ENCODE assay signal across 9 mouse cellular contexts in the genomic region with DNA sequence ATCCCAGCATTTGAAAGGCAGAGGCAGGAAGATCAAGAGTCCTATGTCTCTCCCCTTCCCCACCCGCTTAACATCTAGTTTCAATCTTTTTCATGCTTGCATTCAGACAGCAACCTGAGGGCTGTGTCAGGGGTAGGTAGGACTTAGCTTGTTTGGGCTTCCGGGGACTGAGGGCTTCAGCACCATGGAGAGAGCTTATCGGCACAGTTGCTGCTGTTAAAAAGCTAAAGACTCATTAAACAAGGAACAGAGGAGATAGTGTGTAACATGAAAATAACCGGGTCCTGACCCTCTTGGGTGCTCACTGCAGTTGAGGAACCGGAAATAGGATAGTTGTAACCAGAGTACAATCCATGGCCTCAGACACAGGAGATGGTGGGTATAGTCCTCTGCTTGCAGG. TPM values are rescaled to one million over a fixed set of nuclear protein-coding genes. Genes with fewer than 3 reads are reported as not detected.
DNase-seq lines count a peak whose midpoint lies in the region; ATAC-seq lines count a peak whose summit lies in the region.
"Had no signal": no experiment of that assay in that cellular context is flagged by ENCODE, and none has a peak within 500 bp of the region (broad histone marks: within the 10 kb centered on the region; RNA-seq: fewer than 3 reads in every experiment).

No protein-coding gene starts in this region.

- no peak overlapping the region for H3K4me2 ChIP-seq in heart, embryonic 11.5 days
- H3K4me2 ChIP-seq in limb, embryonic 11.5 days (ENCODE audit: low read depth, severe bottlenecking): no peak overlapping the region
- H3K4me2 ChIP-seq: limb, embryonic 13.5 days had no signal

- peaks cover 5% of the 10 kb centered on the region; the same call in 1 of the 2 replicates for H3K4me1 ChIP-seq in heart, embryonic 11.5 days (ENCODE audit: control insufficient read depth, insufficient read depth, low read length)
- 0 out of 2 replicates have a peak, but pooled peaks cover 2% of the 10 kb centered on the region for H3K4me1 ChIP-seq in limb, embryonic 11.5 days (ENCODE audit: control insufficient read depth, insufficient read depth, low read length)

- 5% methylated on average over 5 of the region's 5 CpGs for WGBS in heart, embryonic 11.5 days (ENCODE audit: insufficient replicate concordance)
- 13% methylated on average over 5 of the region's 5 CpGs for WGBS in limb, embryonic 11.5 days

- no peak overlapping the region for H3K4me3 ChIP-seq in heart, embryonic 11.5 days (ENCODE audit: low read depth, low read length)
- H3K4me3 ChIP-seq in limb, embryonic 11.5 days (ENCODE audit: low read depth, low read length): no peak overlapping the region
- H3K4me3 ChIP-seq: limb, embryonic 13.5 days had no signal

- no peaks in the 10 kb centered on the region for H3K36me3 ChIP-seq in heart, embryonic 11.5 days (ENCODE audit: control insufficient read depth, insufficient read depth, low read length)
- H3K36me3 ChIP-seq in limb, embryonic 11.5 days (ENCODE audit: control insufficient read depth, insufficient read depth, low read length): no peaks in the 10 kb centered on the region
- H3K36me3 ChIP-seq: limb, embryonic 13.5 days had no signal

- H3K9me3 ChIP-seq in heart, embryonic 11.5 days (replicated peaks; ENCODE audit: control insufficient read depth, low read length): no peaks in the 10 kb centered on the region
- H3K9me3 ChIP-seq in limb, embryonic 11.5 days (ENCODE audit: control insufficient read depth, low read length): no peaks in the 10 kb centered on the region
- H3K9me3 ChIP-seq: limb, embryonic 13.5 days had no signal

- no peak overlapping the region for H3K27ac ChIP-seq in heart, embryonic 11.5 days (ENCODE audit: low read depth, low read length)
- H3K27ac ChIP-seq in limb, embryonic 11.5 days (replicated peaks; ENCODE audit: low read depth, low read length): no peak overlapping the region
- H3K27ac ChIP-seq: limb, embryonic 13.5 days had no signal

- peaks cover 37% of the 10 kb centered on the region for H3K27me3 ChIP-seq in heart, embryonic 11.5 days (ENCODE audit: control insufficient read depth, insufficient read depth, low read length)
- peaks cover 36% of the 10 kb centered on the region for H3K27me3 ChIP-seq in limb, embryonic 11.5 days (ENCODE audit: control insufficient read depth, insufficient read depth, low read length)

- H3K9ac ChIP-seq in heart, embryonic 11.5 days (ENCODE audit: low read depth, low read length): no peak overlapping the region
- H3K9ac ChIP-seq in limb, embryonic 11.5 days (ENCODE audit: low read length): no peak overlapping the region
- H3K9ac ChIP-seq: limb, embryonic 13.5 days had no signal

- DNase-seq in heart, adult 8-10 months (ENCODE audit: low spot score): peak; percentile 35
- peak; percentile 84 for DNase-seq in ES-CJ7 (ENCODE audit: low read depth, low spot score)
- peak; percentile 83 for DNase-seq in embryo, embryonic 10.5 days (ENCODE audit: low spot score)
- peak; percentile 84 for DNase-seq in limb, embryonic 11.5 days (ENCODE audit: low spot score)
- DNase-seq in retina, postnatal 1 day: peak; percentile 80
- no peak for DNase-seq in cerebellum, postnatal 14 days

- ATAC-seq in heart, embryonic 11.5 days (replicated peaks; ENCODE audit: insufficient number of reproducible peaks, low FRiP score, low TSS enrichment): no peak
- no peak for ATAC-seq in limb, embryonic 11.5 days (ENCODE audit: insufficient number of reproducible peaks, low FRiP score, low TSS enrichment, low read depth)
- ATAC-seq in cerebellum, adult (ENCODE audit: insufficient number of reproducible peaks, low FRiP score, low TSS enrichment): no peak

RNA-seq across cellular contexts. Expression of a gene that starts 8.1 kb away (rescaled TPM):
- 10 to 100 TPM; 67.6 to 90.2 (median 81.9) TPM for total RNA-seq in heart, adult 8-10 months (2022)
- polyA plus RNA-seq in heart, embryonic 11.5 days (2014; fragmentation: Nextera tagmentation; extraction: Ambion mirVana): 4.4 and 5.3 TPM in 2 replicates
- 0.88 and 1.3 TPM in 2 replicates for polyA plus RNA-seq in limb, embryonic 11.5 days (2014; fragmentation: Nextera tagmentation; extraction: Ambion mirVana)

RNA-seq across cellular contexts. Expression of a gene that starts 12.2 kb away (rescaled TPM):
- not detected for total RNA-seq in heart, adult 8-10 months (2022)
- 0.10 and 0.14 TPM in 2 replicates for polyA plus RNA-seq in heart, embryonic 11.5 days (2014; fragmentation: Nextera tagmentation; extraction: Ambion mirVana)
- polyA plus RNA-seq in limb, embryonic 11.5 days (2014; fragmentation: Nextera tagmentation; extraction: Ambion mirVana): not detected in 2 replicates
- polyA plus RNA-seq: limb, embryonic 13.5 days had no signal

RNA-seq across cellular contexts. Expression of a gene that starts 20.4 kb away (rescaled TPM):
- total RNA-seq in heart, adult 8-10 months (2022): not detected
- 2.1 and 2.3 TPM in 2 replicates for polyA plus RNA-seq in heart, embryonic 11.5 days (2014; fragmentation: Nextera tagmentation; extraction: Ambion mirVana)
- polyA plus RNA-seq in limb, embryonic 11.5 days (2014; fragmentation: Nextera tagmentation; extraction: Ambion mirVana): 0.55 TPM in 1 of 2 replicates, not detected in the other

RNA-seq across cellular contexts. Expression of a gene that starts 45.8 kb away (rescaled TPM):
- total RNA-seq in heart, adult 8-10 months (2022): 1 to 10 TPM; 2.4 to 5.4 (median 3.6) TPM
- polyA plus RNA-seq in heart, embryonic 11.5 days (2014; fragmentation: Nextera tagmentation; extraction: Ambion mirVana): 3.3 and 5.6 TPM in 2 replicates
- 2.9 and 3.7 TPM in 2 replicates for polyA plus RNA-seq in limb, embryonic 11.5 days (2014; fragmentation: Nextera tagmentation; extraction: Ambion mirVana)

RNA-seq across cellular contexts. Expression of a gene that starts 55.8 kb away (rescaled TPM):
- 10 to 100 TPM; 35.5 to 42.1 (median 38.4) TPM for total RNA-seq in heart, adult 8-10 months (2022)
- polyA plus RNA-seq in heart, embryonic 11.5 days (2014; fragmentation: Nextera tagmentation; extraction: Ambion mirVana): 6.0 and 15.1 TPM in 2 replicates
- polyA plus RNA-seq in limb, embryonic 11.5 days (2014; fragmentation: Nextera tagmentation; extraction: Ambion mirVana): 11.3 and 13.3 TPM in 2 replicates

Comparison
In these comparisons a context has a peak if more than half of its experiments do, and no peak if none do; other contexts are left out.
1. DNase-seq: peak in heart, adult 8-10 months (single experiment), ES-CJ7 (single experiment), embryo, embryonic 10.5 days (single experiment), limb, embryonic 11.5 days (single experiment) and retina, postnatal 1 day (single experiment); none in cerebellum, postnatal 14 days (0 of 2).